Mouse (Mus musculus) lung, adult 2 months (tissue): ENCODE measurements around the gene Pld5. TPM values are rescaled to one million over a fixed set of nuclear protein-coding genes. Genes with fewer than 3 reads are reported as not detected.

ENCODE experiments used
- DNase-seq: peaks from one replicate; pipeline ENCODE4 v3.0.0; 2022
- H3K4me1 ChIP-seq: fragments of 200-500 bp; 2 replicates; pipeline ENCODE4 v1.6.1; 2011; ENCODE audit warnings: low read length; ENCODE audit not compliant: control insufficient read depth, insufficient read depth
- H3K4me3 ChIP-seq: fragments of 200-500 bp; replicated peaks from 2 replicates; pipeline ENCODE3; 2011; ENCODE audit warnings: low read depth, mild to moderate bottlenecking, control low read depth, low read length; ENCODE audit errors: extremely low read depth
- CTCF ChIP-seq: fragments of 200-500 bp; IDR thresholded peaks from 2 replicates; pipeline ENCODE4 v1.5.1; 2011; ENCODE audit warnings: mild to moderate bottlenecking, low read length, control low read depth; ENCODE audit not compliant: insufficient read depth
- POLR2A ChIP-seq: fragments of 200-500 bp; IDR thresholded peaks from 2 replicates; pipeline ENCODE4 v1.6.1; 2011; ENCODE audit warnings: low read depth, mild to moderate bottlenecking, control low read depth, low read length, borderline replicate concordance; ENCODE audit errors: extremely low read depth
- WGBS: fragments of 180-500 bp; shearing (Covaris S2); methylation state at CpG from one replicate; pipeline ENCODE4 v1.1.7; 2018; 5-methylcytosine and 5-hydroxymethylcytosine counted together
- polyA plus RNA-seq: library from polyadenylated mRNA; depleted of rRNA; stranded (reverse); fragments of >200 nt; gene quantifications from 2 replicates; pipeline ENCODE4 v1.2.3, GENCODE M21; 2012

Gene Pld5
- polyA plus RNA-seq, 1 experiment = not detected

- no peak overlapping the region for H3K4me3 ChIP-seq
- TF ChIP-seq CTCF (no peak), POLR2A (no peak)
- no peak for DNase-seq
- H3K4me1 ChIP-seq = no peaks in the 10 kb centered on the region
- WGBS = 34% methylated on average over 6 of the region's 6 CpGs
Measured at GRCm38 (mm10) chr1:176183991-176184390, 91.1 kb downstream of the Pld5 start.

GRCm38 (mm10) chr1:176174971-176175370, 100.1 kb downstream of the Pld5 start:
- Histone ChIP-seq H3K4me3 (no peak overlapping the region), H3K4me1 (no peaks in the 10 kb centered on the region)
- DNase-seq = no peak
- no peak for TF ChIP-seq CTCF
- no peak for TF ChIP-seq POLR2A
- 75% methylated on average over 1 of the region's 1 CpGs for WGBS

- TF ChIP-seq POLR2A (no peak), CTCF (no peak)
- DNase-seq = no peak
- H3K4me1 ChIP-seq = no peaks in the 10 kb centered on the region
- 61% methylated on average over 5 of the region's 5 CpGs for WGBS
- H3K4me3 ChIP-seq = no peak overlapping the region
Measured at GRCm38 (mm10) chr1:176167784-176168183, 107.3 kb downstream of the Pld5 start.

GRCm38 (mm10) chr1:176167114-176167513, 108.0 kb downstream of the Pld5 start:
- H3K4me1 ChIP-seq = no peaks in the 10 kb centered on the region
- no peak for TF ChIP-seq POLR2A
- TF ChIP-seq CTCF = no peak
- DNase-seq = no peak
- 65% methylated on average over 2 of the region's 2 CpGs for WGBS
- H3K4me3 ChIP-seq = no peak overlapping the region

GRCm38 (mm10) chr1:176145306-176145705, 129.8 kb downstream of the Pld5 start:
- Histone ChIP-seq H3K4me1 (no peaks in the 10 kb centered on the region), H3K4me3 (no peak overlapping the region)
- DNase-seq = no peak
- 12% methylated on average over 6 of the region's 6 CpGs for WGBS
- no peak for TF ChIP-seq CTCF
- no peak for TF ChIP-seq POLR2A

GRCm38 (mm10) chr1:176134379-176134778, 140.7 kb downstream of the Pld5 start:
- 85% methylated on average over 8 of the region's 8 CpGs for WGBS

GRCm38 (mm10) chr1:176125771-176126170, 149.3 kb downstream of the Pld5 start:
- Histone ChIP-seq H3K4me3 (no peak overlapping the region), H3K4me1 (no peaks in the 10 kb centered on the region)
- 51% methylated on average over 2 of the region's 2 CpGs for WGBS
- TF ChIP-seq POLR2A = no peak
- TF ChIP-seq CTCF = no peak
- no peak for DNase-seq

More at GRCm38 (mm10) chr1:176134379-176134778, 140.7 kb downstream of the Pld5 start:
- Histone ChIP-seq H3K4me3 (no peak overlapping the region), H3K4me1 (no peaks in the 10 kb centered on the region)
- no peak for DNase-seq
- TF ChIP-seq POLR2A = no peak
- no peak for TF ChIP-seq CTCF

- 65% methylated on average over 8 of the region's 8 CpGs for WGBS
- Histone ChIP-seq H3K4me1 (no peaks in the 10 kb centered on the region), H3K4me3 (no peak overlapping the region)
- TF ChIP-seq POLR2A (no peak), CTCF (no peak)
- no peak for DNase-seq
Measured at GRCm38 (mm10) chr1:176124441-176124840, 150.7 kb downstream of the Pld5 start.

- no peak for TF ChIP-seq CTCF
- TF ChIP-seq POLR2A = no peak
- no peak for DNase-seq
- Histone ChIP-seq H3K4me3 (no peak overlapping the region), H3K4me1 (no peaks in the 10 kb centered on the region)
- WGBS = 23% methylated on average over 2 of the region's 2 CpGs
Measured at GRCm38 (mm10) chr1:176123781-176124180, 151.3 kb downstream of the Pld5 start.

GRCm38 (mm10) chr1:176115604-176116003, 159.5 kb downstream of the Pld5 start:
- WGBS = 86% methylated on average over 4 of the region's 4 CpGs
- TF ChIP-seq POLR2A = no peak
- TF ChIP-seq CTCF = no peak
- H3K4me1 ChIP-seq = no peaks in the 10 kb centered on the region
- DNase-seq = no peak
- H3K4me3 ChIP-seq = no peak overlapping the region
